Mouse (Mus musculus) embryonic fibroblast, embryonic 13.5 days (primary cell): ENCODE measurements around the gene Camp. TPM values are rescaled to one million over a fixed set of nuclear protein-coding genes. Genes with fewer than 3 reads are reported as not detected.
A peak's percentile ranks its signal among the peaks of the same experiment; 100 is the strongest.

Experiments used
- H3K27ac ChIP-seq: 2 replicates; pipeline ENCODE4 v1.5.1; 2012; ENCODE audit warnings: low read length, control low read depth, inconsistent platforms; ENCODE audit not compliant: insufficient read depth
- H3K4me1 ChIP-seq: 2 replicates; pipeline ENCODE4 v1.6.1; 2011; ENCODE audit warnings: low read length; ENCODE audit not compliant: control insufficient read depth, insufficient read depth
- H3K4me3 ChIP-seq: 2 replicates; pipeline ENCODE4 v1.5.1; 2011; ENCODE audit warnings: mild to moderate bottlenecking, control low read depth, low read length; ENCODE audit not compliant: insufficient read depth
- CTCF ChIP-seq: IDR thresholded peaks from 2 replicates; pipeline ENCODE4 v1.5.1; 2011; ENCODE audit warnings: mild to moderate bottlenecking, control low read depth, low read length, moderate library complexity, borderline replicate concordance; ENCODE audit not compliant: insufficient read depth
- POLR2A ChIP-seq: IDR thresholded peaks from 2 replicates; pipeline ENCODE4 v1.6.1; 2011; ENCODE audit warnings: low read depth, mild to moderate bottlenecking, control low read depth, low read length, moderate library complexity
- polyA plus RNA-seq: library from polyadenylated mRNA; stranded (reverse); fragments of >200 nt; gene quantifications from 2 replicates; pipeline ENCODE4 v1.2.4, GENCODE M21; 2011; ENCODE audit warnings: low read depth; ENCODE audit not compliant: missing spikeins, insufficient read length

Gene Camp
- polyA plus RNA-seq, 1 experiment: not detected

DNA sequence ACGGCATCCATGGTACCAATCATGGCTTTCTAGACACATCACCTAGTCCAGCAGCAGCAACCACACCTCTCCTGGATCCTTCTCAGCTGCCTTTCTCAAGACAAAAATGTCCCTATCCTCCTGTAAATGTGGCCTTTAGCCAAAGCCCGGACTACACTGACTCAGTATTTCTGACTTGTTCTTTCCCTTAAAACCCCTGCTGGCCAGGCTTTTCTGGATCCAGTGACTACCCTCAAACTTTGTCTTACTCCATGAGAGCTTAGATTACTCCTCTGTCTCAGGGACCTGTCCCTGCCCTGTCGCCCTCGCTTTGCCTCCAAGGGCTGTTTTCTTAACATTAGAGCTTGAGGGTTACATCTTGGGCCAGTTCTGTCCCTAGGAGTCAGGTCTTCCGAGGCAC, 682 bp upstream of the Camp start:
- Histone ChIP-seq H3K4me1 (no peaks in the 10 kb centered on the region), H3K27ac (no peak overlapping the region), H3K4me3 (no peak overlapping the region)
- TF ChIP-seq POLR2A (no peak), CTCF (no peak)

DNA sequence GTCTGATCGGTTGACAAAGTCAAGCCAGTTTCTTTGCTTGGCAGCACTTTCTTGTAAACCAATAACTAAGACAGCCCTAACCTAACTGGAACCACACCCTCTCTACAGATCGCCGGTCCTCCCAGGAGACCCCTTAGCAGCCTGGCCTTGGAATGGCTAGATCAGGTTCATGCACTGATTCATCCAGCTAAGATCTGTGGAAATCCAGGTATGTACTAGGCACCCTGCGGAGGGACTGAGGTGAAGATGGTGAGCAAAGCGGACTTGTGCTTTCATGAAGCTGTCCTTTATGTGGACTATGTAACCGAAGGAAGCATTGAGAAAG, 16.4 kb downstream of the Camp start:
- TF ChIP-seq POLR2A (no peak), CTCF (no peak)
- H3K27ac ChIP-seq: no peak overlapping the region
- 0 out of 2 replicates have a peak, but pooled peaks cover 3% of the 10 kb centered on the region for H3K4me1 ChIP-seq
- H3K4me3 ChIP-seq: peak overlapping the region; percentile 70

DNA sequence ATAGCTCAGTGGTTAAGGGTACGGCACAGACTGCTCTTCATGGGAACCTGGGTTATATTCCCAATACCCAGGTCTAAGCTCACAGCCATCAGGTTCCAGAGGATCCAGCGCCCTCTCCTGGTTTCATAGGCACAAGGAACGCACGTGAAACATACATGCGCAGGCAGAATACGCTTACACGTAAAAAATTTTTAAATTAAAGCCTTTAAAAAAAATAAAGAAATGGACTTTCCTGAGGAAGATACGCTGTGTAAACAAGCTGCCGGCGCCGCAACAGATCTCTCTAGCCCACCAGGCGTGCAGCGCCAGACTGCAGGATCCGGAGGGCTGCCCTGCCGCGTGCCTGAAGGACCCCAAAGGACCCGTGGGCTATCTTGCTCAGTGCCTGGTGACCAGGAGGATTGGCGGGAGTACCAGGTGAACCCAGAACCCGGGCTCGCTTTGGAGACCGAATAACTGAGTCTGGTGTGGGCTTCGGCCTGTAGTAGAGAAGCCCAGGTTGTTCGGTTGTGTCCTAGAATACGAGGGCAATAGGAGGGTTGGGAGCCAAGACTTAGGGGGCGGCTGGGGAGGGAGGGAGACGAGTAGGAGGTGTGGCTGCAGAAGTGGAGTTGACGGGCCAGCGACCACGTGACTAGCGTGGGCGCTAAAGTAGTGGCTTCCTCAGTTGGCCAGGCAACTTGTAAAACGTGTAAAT, 16.9 kb downstream of the Camp start, which contains the start of gene Nme6:
Gene Nme6 (plus strand): TSS at position 359 of the 697 bp plus-strand sequence.
- TF ChIP-seq POLR2A (peak; percentile 50), CTCF (peak; percentile 56; the same call in 1 of the 2 replicates)
- H3K4me1 ChIP-seq: 0 out of 2 replicates have a peak, but pooled peaks cover 3% of the 10 kb centered on the region
- 0 out of 2 replicates have a peak within 1 kb of the TSS, but pooled peaks have one; percentile 3 for H3K27ac ChIP-seq
- H3K4me3 ChIP-seq: peak within 1 kb of the TSS; percentile 70

DNA sequence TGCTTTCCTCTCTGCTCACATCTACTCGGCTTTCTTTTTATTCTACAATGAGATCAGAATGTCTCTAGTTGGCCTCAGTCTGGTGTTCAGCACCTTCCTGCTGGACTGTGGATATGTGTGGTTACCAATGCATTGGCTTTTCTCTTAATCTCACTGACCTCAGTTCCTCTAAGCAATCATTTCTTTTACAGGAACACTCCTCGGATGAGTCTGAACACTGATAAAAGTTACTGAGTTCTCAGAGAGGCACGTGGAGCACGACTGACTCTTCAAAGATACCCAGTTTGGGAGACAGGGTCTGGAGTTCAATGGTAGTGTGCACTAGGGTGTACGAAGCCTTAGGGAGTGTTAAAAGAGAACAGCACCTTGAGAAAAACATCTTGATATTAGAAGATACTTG, 23.2 kb downstream of the Camp start:
- no peak for TF ChIP-seq POLR2A
- TF ChIP-seq CTCF: no peak
- no peaks in the 10 kb centered on the region for H3K4me1 ChIP-seq

DNA sequence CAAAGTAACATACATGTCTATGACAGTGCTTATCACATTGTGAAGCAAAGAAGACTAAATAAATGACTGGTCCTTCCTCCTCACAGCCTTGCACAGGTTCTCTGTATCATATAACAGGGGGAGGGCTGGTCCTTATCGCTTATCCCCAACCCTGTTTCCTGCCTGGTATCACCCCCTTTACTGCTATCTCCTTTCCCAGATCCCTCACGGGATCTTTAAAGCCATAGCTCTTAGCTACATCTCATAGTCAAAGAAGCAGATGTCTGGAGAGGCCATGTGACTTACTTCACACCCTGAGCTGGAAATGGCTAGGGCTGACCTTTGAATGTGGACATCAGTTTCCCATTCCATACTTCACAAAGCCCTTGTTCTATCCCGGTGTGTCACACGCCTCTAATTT, 23.7 kb downstream of the Camp start:
- TF ChIP-seq CTCF (no peak), POLR2A (no peak)

More for the DNA sequence above, 23.2 kb downstream of the Camp start:
- Histone ChIP-seq H3K4me3 (no peak overlapping the region), H3K27ac (no peak overlapping the region)

DNA sequence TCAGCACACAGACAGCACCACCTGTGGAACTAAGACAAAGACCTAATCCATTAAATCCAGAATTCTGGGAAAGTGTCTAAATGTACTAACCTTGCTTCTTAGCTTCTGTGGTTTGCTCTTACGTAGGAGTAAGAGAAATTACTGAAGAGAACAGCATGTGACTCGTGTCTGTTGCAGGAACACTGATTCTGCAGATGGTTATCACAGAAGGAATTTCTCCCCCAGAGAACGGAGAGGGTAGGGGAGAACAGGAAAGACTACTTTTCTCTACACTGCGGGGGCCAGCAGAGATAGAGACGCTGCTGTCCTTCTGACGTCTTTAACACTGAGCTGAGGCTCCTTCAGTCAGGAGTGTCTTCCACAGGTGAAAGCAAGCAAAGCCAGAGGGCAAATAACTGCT, 33.1 kb downstream of the Camp start:
- Histone ChIP-seq H3K4me3 (no peak overlapping the region), H3K4me1 (0 out of 2 replicates have a peak, but pooled peaks cover 2% of the 10 kb centered on the region), H3K27ac (no peak overlapping the region)
- TF ChIP-seq POLR2A: no peak
- no peak for TF ChIP-seq CTCF

More for the DNA sequence above, 23.7 kb downstream of the Camp start:
- Histone ChIP-seq H3K27ac (no peak overlapping the region), H3K4me3 (no peak overlapping the region), H3K4me1 (no peaks in the 10 kb centered on the region)

DNA sequence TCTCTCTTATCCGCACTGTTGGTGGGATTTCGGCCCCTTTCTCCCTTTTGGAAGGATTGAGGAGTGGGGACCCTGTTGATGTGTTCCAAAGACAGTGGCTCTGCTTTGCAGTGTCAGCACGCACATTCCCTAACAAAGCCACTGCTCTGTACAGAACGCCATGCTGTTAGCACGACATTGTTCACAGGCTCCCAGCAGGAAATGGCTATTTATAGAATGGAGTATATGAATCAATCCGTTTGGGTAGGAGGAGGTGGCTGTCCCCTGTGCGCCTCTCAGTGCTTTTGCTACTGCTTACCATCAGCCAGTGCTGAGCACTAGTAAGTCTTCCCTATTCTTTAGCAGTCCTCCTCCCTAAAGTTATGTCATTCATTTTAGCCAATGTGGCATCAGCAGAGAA, 36.0 kb downstream of the Camp start:
- H3K4me1 ChIP-seq: 0 out of 2 replicates have a peak, but pooled peaks cover 2% of the 10 kb centered on the region
- TF ChIP-seq POLR2A (no peak), CTCF (no peak)
- H3K4me3 ChIP-seq: no peak overlapping the region

DNA sequence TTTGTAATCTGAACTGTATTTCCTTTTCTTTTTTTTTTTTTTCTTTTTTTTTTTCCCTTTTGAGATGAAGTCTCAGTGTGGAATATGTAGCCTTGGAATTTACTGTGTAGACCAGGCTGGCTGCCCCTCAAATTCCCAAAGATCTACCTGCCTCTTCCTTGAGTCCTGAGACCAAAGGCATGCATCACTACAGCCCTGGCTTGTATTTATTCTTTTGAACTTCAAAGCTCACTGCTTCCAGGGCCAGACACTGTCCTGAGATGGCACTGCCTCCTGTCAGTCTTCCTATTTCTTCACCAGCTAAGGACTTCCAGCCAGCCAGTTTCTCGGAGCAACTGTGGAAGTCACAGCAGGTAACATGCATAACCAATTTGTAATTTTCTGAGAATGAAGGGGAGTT, 37.4 kb downstream of the Camp start, which contains the start of gene Spink8:
Gene Spink8 (plus strand): TSS at position 301 of the 400 bp plus-strand sequence.
- no peak for TF ChIP-seq POLR2A
- TF ChIP-seq CTCF: no peak
- H3K4me1 ChIP-seq: 0 out of 2 replicates have a peak, but pooled peaks cover 2% of the 10 kb centered on the region
- no peak within 1 kb of the TSS for H3K4me3 ChIP-seq
- no peak within 1 kb of the TSS for H3K27ac ChIP-seq

More for the DNA sequence above, 36.0 kb downstream of the Camp start:
- no peak overlapping the region for H3K27ac ChIP-seq

DNA sequence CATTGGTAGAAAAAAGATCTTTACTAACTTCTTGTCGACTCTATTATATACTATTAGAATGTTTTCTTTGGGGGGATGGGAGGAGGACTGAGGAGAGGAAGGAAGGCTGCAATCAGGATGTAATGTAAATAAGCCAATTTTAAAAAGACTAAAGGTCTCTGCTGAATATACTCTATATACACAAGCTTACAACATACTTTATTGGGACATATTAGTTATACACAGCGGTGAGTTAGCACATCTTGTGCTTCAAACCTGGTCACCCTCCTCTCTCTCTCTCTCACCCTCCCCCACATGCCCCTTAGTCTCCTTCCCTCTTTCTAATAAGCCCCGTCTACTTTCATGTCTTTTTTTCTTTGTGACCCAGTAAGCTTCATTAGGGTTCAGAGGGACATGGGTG, 41.5 kb downstream of the Camp start:
- Histone ChIP-seq H3K27ac (no peak overlapping the region), H3K4me1 (no peaks in the 10 kb centered on the region), H3K4me3 (no peak overlapping the region)
- no peak for TF ChIP-seq POLR2A
- no peak for TF ChIP-seq CTCF

DNA sequence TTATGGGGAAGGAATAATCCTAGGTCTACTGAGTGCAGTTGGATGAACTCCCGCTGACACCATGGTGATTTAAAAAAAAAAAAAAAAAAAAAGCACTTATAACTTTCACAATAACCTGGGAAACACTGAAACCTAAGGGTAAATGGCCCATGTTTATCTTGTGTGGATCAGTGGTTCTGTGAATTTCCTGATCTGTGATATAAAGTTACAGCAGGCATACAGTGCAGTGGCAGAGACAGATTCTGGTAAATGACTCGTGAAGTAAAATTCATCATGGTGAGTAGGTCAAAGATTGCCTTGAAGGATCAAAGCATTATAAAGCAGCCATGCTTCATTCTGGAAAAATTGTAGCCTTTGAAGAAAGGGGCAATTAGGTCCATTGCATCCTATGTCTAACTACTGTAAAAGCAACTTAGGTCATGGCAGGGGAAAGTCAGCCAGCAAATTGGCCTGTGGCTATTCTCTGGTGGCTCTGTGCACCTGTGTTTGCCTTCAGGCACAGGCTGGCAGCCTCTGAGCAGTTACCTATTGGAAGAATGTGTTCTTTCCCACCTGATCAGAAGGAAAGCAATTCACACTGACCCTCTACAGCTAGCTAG, 42.6 kb downstream of the Camp start:
- Histone ChIP-seq H3K27ac (no peak overlapping the region), H3K4me1 (no peaks in the 10 kb centered on the region), H3K4me3 (no peak overlapping the region)
- no peak for TF ChIP-seq POLR2A
- no peak for TF ChIP-seq CTCF
